Mouse (Mus musculus) lung, adult 2 months (tissue): ENCODE measurements around the gene Fam155a.

Experiments
- CTCF ChIP-seq: fragments of 200-500 bp; IDR thresholded peaks from 2 replicates; pipeline ENCODE4 v1.5.1; 2011; ENCODE audit warnings: mild to moderate bottlenecking, low read length, control low read depth; ENCODE audit not compliant: insufficient read depth
- POLR2A ChIP-seq: fragments of 200-500 bp; IDR thresholded peaks from 2 replicates; pipeline ENCODE4 v1.6.1; 2011; ENCODE audit warnings: low read depth, mild to moderate bottlenecking, control low read depth, low read length, borderline replicate concordance; ENCODE audit errors: extremely low read depth

DNA sequence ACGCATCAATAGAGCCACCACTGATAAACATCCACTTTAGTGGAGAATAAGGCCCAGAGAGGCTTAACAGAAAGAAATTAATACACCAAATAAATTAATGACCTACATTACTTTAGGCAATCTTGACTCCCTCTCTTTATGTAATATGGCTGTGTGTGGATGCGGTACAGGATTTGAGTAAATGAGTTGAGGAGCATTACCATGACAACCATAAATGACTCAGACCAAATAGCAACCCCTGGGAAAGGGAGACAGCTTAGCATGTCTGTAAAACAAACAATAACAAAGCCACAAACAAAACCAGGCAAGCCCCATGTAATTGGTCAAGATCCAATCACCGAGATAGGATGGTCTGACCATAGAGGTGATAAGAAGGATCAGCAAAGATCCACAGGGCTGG lies 244.4 kb downstream of the Fam155a start:
- TF ChIP-seq POLR2A: no peak
- no peak for TF ChIP-seq CTCF
